Mouse (Mus musculus): ENCODE measurements around the gene Thbs3. TPM values are rescaled to one million over a fixed set of nuclear protein-coding genes. Genes with fewer than 3 reads are reported as not detected.
A peak's percentile ranks its signal among the peaks of the same experiment; 100 is the strongest.

Gene Thbs3
- polyA plus RNA-seq, 1 experiment from 2014 or later, result 58.4 TPM

DNA sequence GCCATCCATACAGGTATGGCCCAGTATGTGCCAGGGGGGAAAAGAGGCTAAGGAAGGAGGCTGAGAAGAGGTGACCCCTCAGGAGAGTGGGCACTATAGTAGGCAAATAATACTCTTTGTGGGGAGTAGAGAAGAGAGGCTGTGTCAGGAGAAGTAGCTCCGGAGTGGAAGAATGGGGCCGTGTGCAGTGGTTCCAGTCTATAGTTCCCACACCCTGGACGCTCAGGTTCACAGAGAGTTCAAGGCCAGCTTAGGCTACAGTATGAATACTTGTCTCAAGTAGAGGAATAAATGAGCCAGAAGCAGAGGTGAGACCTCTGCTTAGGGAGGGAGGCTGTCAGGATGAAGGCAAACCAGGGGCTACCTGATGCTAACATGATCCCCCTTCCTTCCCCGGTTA, 14.3 kb downstream of the Thbs3 start:
- 41% methylated on average over 4 of the region's 4 CpGs for WGBS
- peak overlapping the region; percentile 46 for H3K4me3 ChIP-seq
- H3K9me3 ChIP-seq, result no peaks in the 10 kb centered on the region
- H3K36me3 ChIP-seq, result no peaks in the 10 kb centered on the region
- H3K4me2 ChIP-seq, result peak overlapping the region; percentile 83
- H3K4me1 ChIP-seq, result peaks cover 51% of the 10 kb centered on the region
- peak overlapping the region; percentile 91 for H3K27ac ChIP-seq
- H3K9ac ChIP-seq, result peak overlapping the region; percentile 18; the same call in 1 of the 2 replicates
- H3K27me3 ChIP-seq, result peaks cover 13% of the 10 kb centered on the region; the same call in 1 of the 2 replicates
- ATAC-seq (ENCODE audit: borderline replicate concordance, extremely low read depth, low FRiP score, low TSS enrichment), result no peak

- H3K36me3 ChIP-seq, result no peaks in the 10 kb centered on the region
- 61% methylated on average over 2 of the region's 2 CpGs for WGBS
- no peaks in the 10 kb centered on the region for H3K9me3 ChIP-seq
- peaks cover 13% of the 10 kb centered on the region; the same call in 1 of the 2 replicates for H3K27me3 ChIP-seq
- no peak for ATAC-seq (ENCODE audit: borderline replicate concordance, extremely low read depth, low FRiP score, low TSS enrichment)
- peak overlapping the region; percentile 46 for H3K4me3 ChIP-seq
- H3K27ac ChIP-seq, result no peak overlapping the region
- peak overlapping the region; percentile 83 for H3K4me2 ChIP-seq
- no peak overlapping the region for H3K9ac ChIP-seq
- H3K4me1 ChIP-seq, result peaks cover 49% of the 10 kb centered on the region
These were observed 15.6 kb downstream of the Thbs3 start for GRCm38 (mm10) chr3:89230561-89230960.

- peak overlapping the region; percentile 83 for H3K4me2 ChIP-seq
These were observed 16.4 kb downstream of the Thbs3 start for GRCm38 (mm10) chr3:89231345-89231744.

GRCm38 (mm10) chr3:89231772-89232275, 16.8 kb downstream of the Thbs3 start:
- H3K27me3 ChIP-seq, result peaks cover 13% of the 10 kb centered on the region; the same call in 1 of the 2 replicates
- H3K4me2 ChIP-seq, result peak overlapping the region; percentile 83
- no peaks in the 10 kb centered on the region for H3K9me3 ChIP-seq
- H3K27ac ChIP-seq, result peak overlapping the region; percentile 86
- H3K4me1 ChIP-seq, result peaks cover 44% of the 10 kb centered on the region
- WGBS, result 64% methylated on average over 16 of the region's 16 CpGs
- H3K9ac ChIP-seq, result peak overlapping the region; percentile 17; the same call in 1 of the 2 replicates
- H3K4me3 ChIP-seq, result peak overlapping the region; percentile 46
- H3K36me3 ChIP-seq, result no peaks in the 10 kb centered on the region
- ATAC-seq (ENCODE audit: borderline replicate concordance, extremely low read depth, low FRiP score, low TSS enrichment), result no peak

More at GRCm38 (mm10) chr3:89231345-89231744, 16.4 kb downstream of the Thbs3 start:
- peak overlapping the region; percentile 17; the same call in 1 of the 2 replicates for H3K9ac ChIP-seq
- peaks cover 49% of the 10 kb centered on the region for H3K4me1 ChIP-seq
- H3K36me3 ChIP-seq, result no peaks in the 10 kb centered on the region
- H3K27ac ChIP-seq, result peak overlapping the region; percentile 86
- peak overlapping the region; percentile 46 for H3K4me3 ChIP-seq
- no peaks in the 10 kb centered on the region for H3K9me3 ChIP-seq
- ATAC-seq (ENCODE audit: borderline replicate concordance, extremely low read depth, low FRiP score, low TSS enrichment), result no peak
- H3K27me3 ChIP-seq, result peaks cover 13% of the 10 kb centered on the region; the same call in 1 of the 2 replicates
- WGBS, result 43% methylated on average over 7 of the region's 7 CpGs

- Histone ChIP-seq H3K4me3 (peak overlapping the region; percentile 46), H3K9ac (no peak overlapping the region), H3K27ac (peak overlapping the region; percentile 86), H3K36me3 (no peaks in the 10 kb centered on the region; the same call in 1 of the 2 replicates), H3K9me3 (no peaks in the 10 kb centered on the region), H3K4me1 (peaks cover 36% of the 10 kb centered on the region), H3K27me3 (peaks cover 13% of the 10 kb centered on the region; the same call in 1 of the 2 replicates), H3K4me2 (peak overlapping the region; percentile 83)
- 52% methylated on average over 6 of the region's 6 CpGs for WGBS
- no peak for ATAC-seq (ENCODE audit: borderline replicate concordance, extremely low read depth, low FRiP score, low TSS enrichment)
These were observed 17.6 kb downstream of the Thbs3 start for GRCm38 (mm10) chr3:89232614-89233013.

DNA sequence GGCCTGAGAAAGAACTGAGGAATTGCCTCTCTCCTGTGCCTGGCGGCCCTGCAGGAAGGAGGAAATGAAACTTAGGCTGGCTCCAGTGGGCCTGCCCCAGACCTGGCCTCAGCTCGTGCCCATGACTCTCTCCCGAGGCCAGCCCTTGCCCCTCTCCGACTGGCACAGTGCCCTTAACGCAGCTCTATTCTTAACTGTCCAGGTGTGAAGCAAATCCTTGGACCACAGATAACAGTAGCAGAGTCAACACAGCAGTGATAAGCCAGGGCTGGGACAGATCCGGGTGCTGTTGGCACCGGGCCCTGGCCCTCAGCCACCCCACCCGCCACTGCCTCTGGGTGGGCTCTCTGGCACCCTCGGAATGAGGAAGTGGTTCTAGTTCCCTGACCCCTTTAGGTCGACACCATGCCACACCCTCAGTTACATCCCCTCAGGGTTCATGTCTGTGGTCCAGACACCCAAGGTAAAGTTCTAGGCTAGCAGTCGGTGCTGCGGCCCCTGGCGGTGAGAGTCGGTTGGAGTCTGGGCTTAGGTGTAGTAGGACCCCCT, 18.7 kb downstream of the Thbs3 start:
- no peaks in the 10 kb centered on the region for H3K9me3 ChIP-seq
- H3K27me3 ChIP-seq, result peaks cover 12% of the 10 kb centered on the region; the same call in 1 of the 2 replicates
- no peak overlapping the region for H3K4me3 ChIP-seq
- H3K4me2 ChIP-seq, result peak overlapping the region; percentile 83
- no peaks in the 10 kb centered on the region; the same call in 1 of the 2 replicates for H3K36me3 ChIP-seq
- ATAC-seq (ENCODE audit: borderline replicate concordance, extremely low read depth, low FRiP score, low TSS enrichment), result peak; percentile 62
- H3K27ac ChIP-seq, result peak overlapping the region; percentile 86
- no peak overlapping the region for H3K9ac ChIP-seq
- peaks cover 36% of the 10 kb centered on the region for H3K4me1 ChIP-seq
- WGBS, result 46% methylated on average over 14 of the region's 14 CpGs

GRCm38 (mm10) chr3:89236516-89236915, 21.5 kb downstream of the Thbs3 start:
- Histone ChIP-seq H3K27me3 (no peaks in the 10 kb centered on the region), H3K4me3 (no peak overlapping the region), H3K4me2 (no peak overlapping the region), H3K9ac (no peak overlapping the region), H3K4me1 (peaks cover 28% of the 10 kb centered on the region), H3K9me3 (no peaks in the 10 kb centered on the region), H3K27ac (no peak overlapping the region), H3K36me3 (no peaks in the 10 kb centered on the region; the same call in 1 of the 2 replicates)
- 87% methylated on average over 10 of the region's 10 CpGs for WGBS
- ATAC-seq (ENCODE audit: borderline replicate concordance, extremely low read depth, low FRiP score, low TSS enrichment), result no peak

DNA sequence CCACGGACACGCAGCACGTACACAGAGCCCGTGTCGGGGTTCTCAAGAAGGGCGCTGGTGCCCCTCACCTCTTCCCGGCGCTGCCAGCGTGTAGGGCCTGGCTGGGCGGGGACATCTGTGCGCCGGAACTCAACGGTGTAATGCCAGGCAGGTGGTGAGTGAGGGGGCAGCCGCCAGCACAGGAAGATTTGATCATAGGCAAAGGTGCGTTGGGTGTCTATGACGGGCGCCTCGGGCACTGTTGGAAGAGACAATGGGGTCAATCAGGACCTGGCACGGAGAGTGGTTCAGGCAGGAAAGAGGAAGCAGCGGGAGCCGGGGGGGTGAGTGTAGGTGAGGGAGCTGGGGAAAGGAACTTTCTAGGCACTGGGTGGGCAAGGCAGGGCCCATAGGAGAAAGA, 22.7 kb downstream of the Thbs3 start:
- Histone ChIP-seq H3K4me3 (no peak overlapping the region), H3K27ac (0 out of 2 replicates have a peak overlapping the region, but pooled peaks have one; percentile 5), H3K4me2 (no peak overlapping the region), H3K9ac (no peak overlapping the region), H3K27me3 (no peaks in the 10 kb centered on the region), H3K36me3 (no peaks in the 10 kb centered on the region; the same call in 1 of the 2 replicates), H3K9me3 (no peaks in the 10 kb centered on the region), H3K4me1 (peaks cover 23% of the 10 kb centered on the region)
- WGBS, result 87% methylated on average over 21 of the region's 21 CpGs
- ATAC-seq (ENCODE audit: borderline replicate concordance, extremely low read depth, low FRiP score, low TSS enrichment), result no peak

- no peak overlapping the region for H3K9ac ChIP-seq
- H3K9me3 ChIP-seq, result no peaks in the 10 kb centered on the region
- no peak for ATAC-seq (ENCODE audit: borderline replicate concordance, extremely low read depth, low FRiP score, low TSS enrichment)
- H3K4me3 ChIP-seq, result no peak overlapping the region
- WGBS, result 62% methylated on average over 12 of the region's 12 CpGs
- no peak overlapping the region for H3K27ac ChIP-seq
- H3K4me1 ChIP-seq, result peaks cover 17% of the 10 kb centered on the region
- no peaks in the 10 kb centered on the region; the same call in 1 of the 2 replicates for H3K27me3 ChIP-seq
- H3K36me3 ChIP-seq, result no peaks in the 10 kb centered on the region; the same call in 1 of the 2 replicates
- H3K4me2 ChIP-seq, result no peak overlapping the region
These were observed 23.5 kb downstream of the Thbs3 start for GRCm38 (mm10) chr3:89238494-89238893.

DNA sequence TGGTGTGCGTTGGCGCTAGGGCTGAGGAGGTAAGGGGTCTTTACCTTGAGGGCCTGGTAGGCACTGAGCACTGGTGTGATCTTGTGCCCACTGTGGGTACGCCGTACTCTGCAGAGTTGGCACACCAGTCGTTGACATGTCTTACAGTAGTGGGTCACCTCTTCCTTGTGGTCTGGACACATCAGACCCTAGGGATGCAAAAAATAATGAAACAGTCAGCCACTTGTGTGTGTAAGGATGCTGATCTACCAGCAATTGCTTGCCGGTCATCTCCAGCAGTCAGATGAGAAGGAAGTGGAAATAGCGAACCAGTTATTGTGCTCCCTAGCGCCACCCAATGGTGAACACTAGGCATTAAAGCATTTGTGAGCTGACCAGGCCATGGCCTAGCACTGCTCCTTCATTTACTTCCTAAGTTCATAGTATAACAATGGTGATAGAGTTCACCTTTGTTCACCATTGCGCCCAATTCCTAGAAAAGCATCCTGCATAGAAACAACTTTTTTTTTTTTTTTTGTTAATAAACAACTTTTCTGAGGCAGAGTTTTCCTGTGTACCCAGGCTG, 27.4 kb downstream of the Thbs3 start:
- Histone ChIP-seq H3K4me2 (no peak overlapping the region), H3K9me3 (no peaks in the 10 kb centered on the region), H3K27ac (no peak overlapping the region), H3K9ac (no peak overlapping the region), H3K36me3 (no peaks in the 10 kb centered on the region; the same call in 1 of the 2 replicates), H3K4me1 (peaks cover 39% of the 10 kb centered on the region), H3K27me3 (peaks cover 14% of the 10 kb centered on the region), H3K4me3 (no peak overlapping the region)
- WGBS, result 67% methylated on average over 9 of the region's 9 CpGs
- no peak for ATAC-seq (ENCODE audit: borderline replicate concordance, extremely low read depth, low FRiP score, low TSS enrichment)

GRCm38 (mm10) chr3:89243609-89244008, 28.6 kb downstream of the Thbs3 start:
- peak; percentile 33; the same call in 1 of the 2 replicates for ATAC-seq (ENCODE audit: borderline replicate concordance, extremely low read depth, low FRiP score, low TSS enrichment)
- 12% methylated on average over 14 of the region's 14 CpGs for WGBS
- H3K27me3 ChIP-seq, result peaks cover 14% of the 10 kb centered on the region
- H3K4me1 ChIP-seq, result peaks cover 44% of the 10 kb centered on the region
- peak overlapping the region; percentile 74 for H3K27ac ChIP-seq
- H3K9me3 ChIP-seq, result no peaks in the 10 kb centered on the region
- H3K36me3 ChIP-seq, result peaks cover 4% of the 10 kb centered on the region
- peak overlapping the region; percentile 19 for H3K9ac ChIP-seq
- H3K4me2 ChIP-seq, result peak overlapping the region; percentile 82
- H3K4me3 ChIP-seq, result peak overlapping the region; percentile 78

All from lung, embryonic 15.5 days (tissue).